Mouse (Mus musculus): Measurements from ENCODE around the gene Ptchd4.
A peak's percentile ranks its signal among the peaks of the same experiment; 100 is the strongest.

The Ptchd4 gene

GRCm38 (mm10) chr17:42427961-42428360, 112.2 kb downstream of the Ptchd4 start:
- DNase-seq (ENCODE audit: low spot score in 2 of 2) = peak; percentile 35 to 68

- DNase-seq (ENCODE audit: low spot score in 2 of 2) = no peak
These were observed 114.6 kb downstream of the Ptchd4 start for GRCm38 (mm10) chr17:42430380-42430779.

- no peak for DNase-seq (ENCODE audit: low spot score in 2 of 2)
These were observed 136.5 kb downstream of the Ptchd4 start for GRCm38 (mm10) chr17:42452235-42452634.

- no peak for DNase-seq (ENCODE audit: low spot score in 2 of 2)
These were observed 140.7 kb downstream of the Ptchd4 start for GRCm38 (mm10) chr17:42456441-42456840.

DNA sequence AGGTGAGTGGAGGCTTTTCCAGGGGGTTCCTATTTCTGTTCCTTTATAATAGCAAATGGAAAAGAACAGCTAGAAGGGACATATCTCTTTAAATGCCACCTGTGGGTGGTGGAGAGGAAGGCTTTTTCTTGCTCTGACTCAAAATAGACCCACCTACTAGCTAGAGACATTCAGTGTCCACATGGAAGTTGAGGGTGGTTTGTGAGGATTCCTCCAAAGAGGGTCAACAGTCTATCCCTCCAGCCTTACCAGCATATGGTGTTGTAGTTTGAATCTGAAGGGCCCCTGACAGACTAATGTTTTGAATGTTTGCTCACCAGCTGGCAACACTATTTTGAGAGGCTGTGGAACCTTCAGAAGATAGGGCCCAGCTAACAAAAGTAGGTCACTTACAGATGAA, 147.0 kb downstream of the Ptchd4 start:
- DNase-seq (ENCODE audit: low spot score in 2 of 2) = peak; percentile 31 to 65

- DNase-seq (ENCODE audit: low spot score in 2 of 2) = no peak
These were observed 164.6 kb downstream of the Ptchd4 start for GRCm38 (mm10) chr17:42480173-42480991.

- DNase-seq (ENCODE audit: low spot score in 2 of 2) = no peak
These were observed 193.9 kb downstream of the Ptchd4 start for GRCm38 (mm10) chr17:42509356-42510262.

GRCm38 (mm10) chr17:42530147-42530546, 214.4 kb downstream of the Ptchd4 start:
- no peak for DNase-seq (ENCODE audit: low spot score in 2 of 2)

- DNase-seq (ENCODE audit: low spot score in 2 of 2) = peak; percentile 11 to 46
These were observed 233.8 kb downstream of the Ptchd4 start for GRCm38 (mm10) chr17:42549578-42549977.

All from frontal cortex, postnatal 36 days (tissue).